ENCODE assay signal across 14 mouse cellular contexts in genomic region chr9:75832468-75832867, GRCm38 (mm10). TPM values are rescaled to one million over a fixed set of nuclear protein-coding genes. Genes with fewer than 3 reads are reported as not detected.
A peak's percentile ranks its signal among the peaks of the same experiment; 100 is the strongest.
DNase-seq lines count a peak whose midpoint lies in the region; ATAC-seq and TF ChIP-seq lines count a peak whose summit lies in the region.
"Had no signal": no experiment of that assay in that cellular context is flagged by ENCODE, and none has a peak within 500 bp of the region (broad histone marks: within the 10 kb centered on the region; RNA-seq: fewer than 3 reads in every experiment).

No protein-coding gene starts in this region.

- no peaks in the 10 kb centered on the region for H3K27me3 ChIP-seq in liver, postnatal 0 days (ENCODE audit: insufficient read depth, low read length)
- H3K27me3 ChIP-seq: forebrain, embryonic 12.5 days; heart, embryonic 12.5 days had no signal

- no peaks in the 10 kb centered on the region for H3K36me3 ChIP-seq in liver, postnatal 0 days (replicated peaks; ENCODE audit: insufficient read depth, low read length)
- H3K36me3 ChIP-seq: forebrain, embryonic 12.5 days; heart, embryonic 12.5 days had no signal

- no peak for TF ChIP-seq CTCF in liver, postnatal 0 days (IDR thresholded peaks at IDR 0.05; ENCODE audit: low read depth)
- no peak for TF ChIP-seq CTCF in brain, embryonic 14.5 days (IDR thresholded peaks at IDR 0.05; ENCODE audit: borderline replicate concordance, extremely low read depth, insufficient read depth, insufficient read length)

- 74% methylated on average over 9 of the region's 9 CpGs for WGBS in liver, postnatal 0 days (ENCODE audit: insufficient replicate concordance)

- no peak for DNase-seq in liver, postnatal 0 days
- DNase-seq in liver (no peak), adipocyte (ENCODE audit: low spot score) (no peak)
- DNase-seq in brain, embryonic 14.5 days (ENCODE audit: low read depth): peak; percentile 37
- peak; percentile 16 for DNase-seq in forelimb bud, embryonic 11.5 days (ENCODE audit: low read depth, low spot score)
- DNase-seq in lung, postnatal 10 days: peak; percentile 15
- no peak for DNase-seq in urinary bladder, postnatal 36 days (ENCODE audit: low spot score in 2 of 2)
- DNase-seq in T-cell, adult 2 months (ENCODE audit: low spot score): no peak
- DNase-seq: cerebellum, adult 9-11 months; gastrocnemius, postnatal 25 days; kidney, adult 9 months; thymus, postnatal 4 days had no signal

- H3K4me2 ChIP-seq in liver, postnatal 0 days (ENCODE audit: low read depth, low read length): no peak overlapping the region
- H3K4me2 ChIP-seq: forebrain, embryonic 12.5 days; heart, embryonic 12.5 days had no signal

- peak; percentile 64 for ATAC-seq in liver, postnatal 0 days

- H3K9ac ChIP-seq in liver, postnatal 0 days (replicated peaks): no peak overlapping the region
- H3K9ac ChIP-seq: forebrain, embryonic 12.5 days; heart, embryonic 12.5 days had no signal

- no peaks in the 10 kb centered on the region for H3K9me3 ChIP-seq in liver, postnatal 0 days (ENCODE audit: low read length)
- H3K9me3 ChIP-seq: forebrain, embryonic 12.5 days; heart, embryonic 12.5 days had no signal

- H3K4me3 ChIP-seq in liver, postnatal 0 days (ENCODE audit: low read depth, low read length): no peak overlapping the region
- H3K4me3 ChIP-seq: forebrain, embryonic 12.5 days; heart, embryonic 12.5 days had no signal

- H3K4me1 ChIP-seq in liver, postnatal 0 days (ENCODE audit: insufficient read depth): no peaks in the 10 kb centered on the region

- no peak overlapping the region for H3K27ac ChIP-seq in liver, postnatal 0 days (ENCODE audit: low read depth)
- H3K27ac ChIP-seq: forebrain, embryonic 12.5 days had no signal

- TF ChIP-seq EP300 in liver, postnatal 0 days (IDR thresholded peaks at IDR 0.05; ENCODE audit: low read depth): no peak

- TF ChIP-seq POLR2A in brain, embryonic 14.5 days (IDR thresholded peaks at IDR 0.05; ENCODE audit: borderline replicate concordance, extremely low read depth, insufficient read depth, insufficient read length, poor library complexity, severe bottlenecking): no peak

RNA-seq across cellular contexts. Expression of gene Bmp5, which starts 57.3 kb away (rescaled TPM):
- 2.4 and 3.0 TPM in 2 replicates for polyA plus RNA-seq in liver, postnatal 0 days (2015; fragmentation: Nextera tagmentation; extraction: Ambion mirVana)
- polyA plus RNA-seq in brain, embryonic 14.5 days (2012; rRNA removed): 2.2 and 3.6 TPM in 2 replicates

Comparison
In these comparisons a context has a peak if more than half of its experiments do, and no peak if none do; other contexts are left out.
1. DNase-seq: peak in brain, embryonic 14.5 days (single experiment), forelimb bud, embryonic 11.5 days (single experiment) and lung, postnatal 10 days (single experiment); none in liver, postnatal 0 days (single experiment), liver (single experiment), adipocyte (single experiment), urinary bladder, postnatal 36 days (0 of 2) and T-cell, adult 2 months (single experiment).